Mouse (Mus musculus) kidney, postnatal 36 days (tissue): ENCODE data around the gene Ets1.

ENCODE experiments used
- DNase-seq, 2 experiments: peaks; one replicate each; pipeline ENCODE4 v3.0.0; 2021 to 2022; ENCODE audit warnings: mixed read lengths in 2 of 2

The Ets1 gene

GRCm38 (mm10) chr9:32778866-32779265 lies 142.8 kb downstream of the Ets1 start:
- no peak for DNase-seq

- DNase-seq = peak; percentile 44 to 52
These were observed 146.5 kb downstream of the Ets1 start for GRCm38 (mm10) chr9:32782391-32783092.

- no peak for DNase-seq
These were observed 151.1 kb downstream of the Ets1 start for GRCm38 (mm10) chr9:32787091-32787490.

- peak; percentile 68 to 76 for DNase-seq
These were observed 151.6 kb downstream of the Ets1 start for GRCm38 (mm10) chr9:32787615-32788014.

- peak; percentile 51 to 67 for DNase-seq
These were observed 153.3 kb downstream of the Ets1 start for GRCm38 (mm10) chr9:32789306-32789705.

GRCm38 (mm10) chr9:32791699-32792098 lies 155.7 kb downstream of the Ets1 start:
- no peak for DNase-seq

- no peak for DNase-seq
These were observed 162.2 kb downstream of the Ets1 start for GRCm38 (mm10) chr9:32798171-32798570.

- DNase-seq = no peak
These were observed 170.1 kb downstream of the Ets1 start for GRCm38 (mm10) chr9:32806106-32806505.
